Comparison of ENCODE assay signal across 10 mouse cellular contexts in the genomic region with DNA sequence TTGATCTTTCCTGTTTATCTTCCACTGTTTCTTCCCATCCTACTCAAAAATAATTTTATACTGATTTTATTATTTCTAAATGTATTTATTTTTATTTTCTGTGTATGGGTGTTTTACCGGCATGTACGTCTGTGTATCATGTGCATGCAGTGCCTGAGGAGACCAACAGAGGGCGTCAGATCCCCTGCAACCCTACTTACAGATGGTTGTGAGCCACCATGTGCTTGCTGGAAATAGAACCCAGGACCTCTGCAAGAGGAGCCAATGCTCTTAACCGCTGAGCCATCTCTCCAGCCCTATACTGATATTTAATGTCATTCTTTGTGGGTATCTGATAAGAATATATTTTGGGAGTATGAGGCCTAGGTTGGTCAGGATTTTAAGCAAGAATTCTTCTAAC.
DNase-seq lines count a peak whose midpoint lies in the region; ATAC-seq and TF ChIP-seq lines count a peak whose summit lies in the region.
"Had no signal": no experiment of that assay in that cellular context is flagged by ENCODE, and none has a peak within 500 bp of the region (broad histone marks: within the 10 kb centered on the region; RNA-seq: fewer than 3 reads in every experiment).

No protein-coding gene starts in this region.

- POLR2A ChIA-PET in Patski (lab: Charles Lee), result no interaction called here

- no peaks in the 10 kb centered on the region for H3K27me3 ChIP-seq in heart, embryonic 11.5 days (ENCODE audit: control insufficient read depth, insufficient read depth, low read length)
- H3K27me3 ChIP-seq in lung, embryonic 16.5 days (ENCODE audit: control insufficient read depth, insufficient read depth, low read depth, low read length), result no peaks in the 10 kb centered on the region
- H3K27me3 ChIP-seq in Patski, result no peaks in the 10 kb centered on the region
- no peaks in the 10 kb centered on the region for H3K27me3 ChIP-seq in liver, postnatal 0 days (ENCODE audit: insufficient read depth, low read length)
- H3K27me3 ChIP-seq: embryonic facial prominence, embryonic 13.5 days had no signal

- DNase-seq in heart, adult 18-20 months, result no peak
- no peak for DNase-seq in lung, adult 18-20 months
- DNase-seq in Patski (ENCODE audit: low read depth, low spot score), result no peak
- DNase-seq in liver, postnatal 0 days, result no peak
- no peak for DNase-seq in adrenal gland, postnatal 14 days
- no peak for DNase-seq in cerebellum, adult 8-10 months

- H3K27ac ChIP-seq in heart, embryonic 11.5 days (ENCODE audit: low read depth, low read length), result peak overlapping the region; percentile 29; the same call in 1 of the 2 replicates
- 0 out of 2 replicates have a peak overlapping the region, but pooled peaks have one; percentile 25 for H3K27ac ChIP-seq in lung, embryonic 16.5 days (ENCODE audit: low read length)
- no peak overlapping the region for H3K27ac ChIP-seq in liver, postnatal 0 days (ENCODE audit: low read depth)
- H3K27ac ChIP-seq: embryonic facial prominence, embryonic 13.5 days had no signal

- no peak for TF ChIP-seq EP300 in liver, postnatal 0 days (IDR thresholded peaks at IDR 0.05; ENCODE audit: low read depth)

- H3K4me1 ChIP-seq in heart, embryonic 11.5 days (ENCODE audit: control insufficient read depth, insufficient read depth, low read length), result no peaks in the 10 kb centered on the region
- H3K4me1 ChIP-seq in lung, embryonic 16.5 days (replicated peaks; ENCODE audit: control insufficient read depth, insufficient read depth, low read length), result no peaks in the 10 kb centered on the region
- no peaks in the 10 kb centered on the region for H3K4me1 ChIP-seq in liver, postnatal 0 days (ENCODE audit: insufficient read depth)

- no peak overlapping the region for H3K4me2 ChIP-seq in heart, embryonic 11.5 days
- H3K4me2 ChIP-seq in lung, embryonic 16.5 days (ENCODE audit: low read depth, low read length), result no peak overlapping the region
- H3K4me2 ChIP-seq in liver, postnatal 0 days (ENCODE audit: low read depth, low read length), result no peak overlapping the region
- H3K4me2 ChIP-seq: embryonic facial prominence, embryonic 13.5 days had no signal

- H3K36me3 ChIP-seq in heart, embryonic 11.5 days (ENCODE audit: control insufficient read depth, insufficient read depth, low read length), result no peaks in the 10 kb centered on the region
- H3K36me3 ChIP-seq in lung, embryonic 16.5 days (ENCODE audit: control insufficient read depth, insufficient read depth, low read length), result no peaks in the 10 kb centered on the region
- H3K36me3 ChIP-seq in liver, postnatal 0 days (replicated peaks; ENCODE audit: insufficient read depth, low read length), result no peaks in the 10 kb centered on the region
- H3K36me3 ChIP-seq: embryonic facial prominence, embryonic 13.5 days had no signal

- H3K9me3 ChIP-seq in heart, embryonic 11.5 days (replicated peaks; ENCODE audit: control insufficient read depth, low read length), result no peaks in the 10 kb centered on the region
- no peaks in the 10 kb centered on the region for H3K9me3 ChIP-seq in lung, embryonic 16.5 days (ENCODE audit: control insufficient read depth, low read length)
- H3K9me3 ChIP-seq in liver, postnatal 0 days (ENCODE audit: low read length), result no peaks in the 10 kb centered on the region
- H3K9me3 ChIP-seq: embryonic facial prominence, embryonic 13.5 days had no signal

- in situ Hi-C loops in Patski (cut with MboI; ENCODE audit: low pct_unique_long_range_greater_than_20kb), result no loop called here

- H3K9ac ChIP-seq in heart, embryonic 11.5 days (ENCODE audit: low read depth, low read length), result no peak overlapping the region
- H3K9ac ChIP-seq in lung, embryonic 16.5 days (ENCODE audit: low read length), result no peak overlapping the region
- H3K9ac ChIP-seq in liver, postnatal 0 days (replicated peaks), result no peak overlapping the region
- H3K9ac ChIP-seq: embryonic facial prominence, embryonic 13.5 days had no signal

- peak; percentile 59 for TF ChIP-seq CTCF in Patski (IDR thresholded peaks at IDR 0.05)
- peak; percentile 45 for TF ChIP-seq CTCF in liver, postnatal 0 days (IDR thresholded peaks at IDR 0.05; ENCODE audit: low read depth)

- H3K4me3 ChIP-seq in heart, embryonic 11.5 days (ENCODE audit: low read depth, low read length), result no peak overlapping the region
- H3K4me3 ChIP-seq in lung, embryonic 16.5 days (ENCODE audit: low read length), result no peak overlapping the region
- no peak overlapping the region for H3K4me3 ChIP-seq in liver, postnatal 0 days (ENCODE audit: low read depth, low read length)
- H3K4me3 ChIP-seq: embryonic facial prominence, embryonic 13.5 days; myocyte had no signal

- ATAC-seq in heart, embryonic 11.5 days (replicated peaks; ENCODE audit: insufficient number of reproducible peaks, low FRiP score, low TSS enrichment), result no peak
- ATAC-seq in lung, embryonic 16.5 days (ENCODE audit: low read depth), result no peak
- no peak for ATAC-seq in Patski
- no peak for ATAC-seq in liver, postnatal 0 days

- WGBS in heart, embryonic 11.5 days (ENCODE audit: insufficient replicate concordance), result 75% methylated on average over 4 of the region's 4 CpGs
- WGBS in lung, embryonic 16.5 days, result 84% methylated on average over 4 of the region's 4 CpGs
- WGBS in liver, postnatal 0 days (ENCODE audit: insufficient replicate concordance), result 73% methylated on average over 4 of the region's 4 CpGs

- CTCF ChIA-PET in Patski (lab: Charles Lee), result no interaction called here
